Mouse (Mus musculus) spleen, adult 12 weeks (tissue): ENCODE measurements around the gene Mt1.

Source experiments
- DNase-seq: peaks from one replicate; pipeline ENCODE4 v3.0.0; 2022; ENCODE audit warnings: low spot score

Gene Mt1

DNA sequence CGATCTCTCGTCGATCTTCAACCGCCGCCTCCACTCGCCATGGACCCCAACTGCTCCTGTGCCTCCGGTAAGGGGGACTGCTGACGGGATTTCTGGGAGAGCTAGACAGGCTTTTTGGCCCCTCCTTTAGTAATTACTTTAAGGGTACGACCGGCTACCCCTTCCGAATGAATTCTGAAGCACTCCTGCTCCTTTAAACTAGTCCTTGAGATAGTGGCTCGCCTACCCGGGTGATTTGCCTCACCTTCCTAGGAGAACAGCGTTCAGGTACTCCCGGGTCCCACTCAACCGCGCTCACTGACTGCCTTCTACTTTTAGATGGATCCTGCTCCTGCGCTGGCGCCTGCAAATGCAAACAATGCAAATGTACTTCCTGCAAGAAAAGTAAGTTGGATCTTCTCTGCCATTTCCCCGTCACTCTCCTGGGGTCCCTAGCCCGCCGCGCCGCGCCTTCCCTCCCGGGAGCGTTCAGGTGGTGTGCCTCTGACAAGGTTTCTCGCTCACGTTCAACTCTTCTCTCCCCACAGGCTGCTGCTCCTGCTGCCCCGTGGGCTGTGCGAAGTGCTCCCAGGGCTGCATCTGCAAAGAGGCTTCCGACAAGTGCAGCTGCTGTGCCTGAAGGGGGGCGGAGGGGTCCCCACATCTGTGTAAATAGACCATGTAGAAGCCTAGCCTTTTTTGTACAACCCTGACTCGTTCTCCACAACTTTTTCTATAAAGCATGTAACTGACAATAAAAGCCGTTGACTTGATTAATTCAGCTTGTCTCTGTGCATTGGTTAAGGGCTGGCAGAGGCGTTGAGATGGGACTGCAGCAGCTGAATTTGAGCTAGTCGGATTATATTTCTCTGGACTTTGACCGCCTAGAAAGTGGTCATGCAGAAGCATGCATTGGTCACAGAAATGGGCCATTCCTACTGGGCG, 5.8 kb upstream of the Mt1 start:
- DNase-seq = no peak

DNA sequence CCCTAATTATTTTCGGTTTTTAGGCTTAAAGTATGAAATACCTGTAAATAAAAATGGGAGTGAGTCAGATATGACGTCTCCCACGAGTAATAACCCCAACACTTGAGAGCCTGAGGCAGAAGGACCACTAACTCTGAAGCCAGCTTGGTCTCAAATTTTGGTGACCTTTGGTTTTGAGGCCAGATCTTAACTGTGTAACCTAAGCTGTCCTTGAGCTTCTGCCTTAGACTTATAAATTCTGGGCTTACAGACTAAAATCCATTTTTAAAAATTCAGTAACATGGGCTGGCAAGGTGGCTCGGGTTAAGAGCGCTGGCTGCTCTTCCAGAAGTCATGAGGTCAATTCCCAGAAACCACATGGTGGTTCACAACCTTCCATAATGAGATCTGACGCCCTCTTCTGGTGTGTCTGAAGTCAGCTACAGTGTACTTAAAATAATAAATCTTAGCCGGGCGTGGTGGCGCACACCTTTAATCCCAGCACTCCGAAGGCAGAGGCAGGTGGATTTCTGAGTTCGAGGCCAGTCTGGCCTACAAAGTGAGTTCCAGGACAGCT, 5.0 kb upstream of the Mt1 start:
- no peak for DNase-seq

DNA sequence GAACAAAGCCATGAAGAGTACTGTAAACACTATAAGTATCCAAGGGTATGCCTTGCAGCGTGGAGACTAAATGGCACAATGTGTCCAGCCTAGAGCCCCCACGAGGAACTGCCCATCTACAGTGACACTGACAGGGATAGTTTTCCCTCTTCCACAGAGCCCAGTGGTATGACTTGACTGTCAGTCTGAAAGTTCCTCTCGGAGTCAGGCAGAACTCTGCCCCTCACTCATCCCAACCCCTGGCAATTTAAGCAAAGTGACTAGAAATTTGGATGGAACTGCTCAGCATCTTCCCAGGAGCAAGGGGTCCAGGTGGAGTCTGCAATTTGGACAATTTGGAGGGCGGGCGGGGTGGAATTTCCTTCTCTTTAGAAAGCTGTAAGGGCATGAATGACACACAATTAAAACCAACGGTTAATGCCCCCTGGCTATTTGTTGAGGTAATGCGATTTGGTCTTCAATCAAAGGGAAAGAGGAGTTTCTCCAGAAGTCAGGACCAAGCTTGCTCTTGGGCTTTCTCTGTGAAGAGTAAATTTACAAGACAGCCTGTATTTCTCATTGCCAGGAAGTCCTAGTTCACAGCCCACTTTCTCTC, 4.2 kb upstream of the Mt1 start:
- DNase-seq = no peak

DNA sequence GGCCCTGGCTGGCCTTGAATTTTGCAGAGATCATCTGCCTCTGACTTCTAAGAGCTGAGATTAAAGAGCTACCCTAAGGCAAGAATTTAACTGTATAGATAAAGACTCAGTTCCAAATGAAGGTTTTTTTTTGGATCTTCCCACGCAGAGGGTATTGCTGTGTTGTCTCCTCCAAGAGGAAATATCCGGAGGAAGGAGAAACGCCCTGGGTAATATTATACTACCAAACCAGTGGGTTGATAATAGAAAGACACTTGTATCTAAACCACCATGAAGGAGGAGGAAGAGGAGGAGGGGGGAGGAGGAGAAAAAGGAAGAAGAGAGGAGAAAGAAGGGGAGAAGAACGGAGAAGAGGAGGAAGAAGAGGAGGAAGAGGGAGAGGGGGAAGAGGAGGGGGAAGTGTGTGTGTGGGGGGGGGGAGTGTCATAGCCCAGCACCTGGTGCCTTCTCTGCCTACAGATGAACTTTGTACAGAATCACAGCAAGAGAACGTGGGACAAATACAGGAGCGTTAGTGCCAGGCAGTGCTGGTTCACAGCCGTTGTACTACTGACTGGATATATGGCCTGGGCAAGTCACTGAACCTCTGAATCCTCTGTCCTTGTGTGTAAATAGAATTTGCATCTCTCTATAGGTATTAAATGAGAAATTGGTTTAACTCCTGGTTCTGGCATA, 1.0 kb upstream of the Mt1 start:
- no peak for DNase-seq

DNA sequence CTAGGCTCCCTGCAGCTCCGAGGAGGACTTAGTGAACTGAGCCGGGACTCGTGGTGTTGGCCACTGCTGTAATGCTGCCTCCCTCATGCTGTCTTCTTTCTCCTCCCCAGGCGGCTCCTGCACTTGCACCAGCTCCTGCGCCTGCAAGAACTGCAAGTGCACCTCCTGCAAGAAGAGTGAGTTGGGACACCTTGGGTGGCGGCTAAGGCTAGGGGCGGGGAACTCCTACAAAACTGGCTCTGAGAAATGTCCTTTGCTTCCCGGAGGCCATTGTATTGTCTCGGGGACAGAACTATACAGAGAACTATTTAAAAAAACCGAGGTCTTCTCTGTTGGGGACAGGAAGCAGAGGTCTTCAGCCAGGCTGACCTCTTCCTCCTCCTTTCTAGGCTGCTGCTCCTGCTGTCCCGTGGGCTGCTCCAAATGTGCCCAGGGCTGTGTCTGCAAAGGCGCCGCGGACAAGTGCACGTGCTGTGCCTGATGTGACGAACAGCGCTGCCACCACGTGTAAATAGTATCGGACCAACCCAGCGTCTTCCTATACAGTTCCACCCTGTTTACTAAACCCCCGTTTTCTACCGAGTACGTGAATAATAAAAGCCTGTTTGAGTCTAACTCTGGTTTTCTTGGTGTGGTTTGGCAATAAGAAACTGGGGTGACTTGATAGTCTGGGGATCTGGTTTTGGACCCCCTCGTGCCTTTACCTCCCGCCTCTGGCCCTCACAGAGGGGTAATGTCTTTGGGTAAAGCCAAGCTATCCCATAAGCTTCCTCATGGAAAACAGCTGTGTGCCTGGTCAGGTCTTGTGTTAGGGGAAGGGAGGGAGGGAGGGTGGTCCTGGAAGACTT, 1.1 kb downstream of the Mt1 start:
- DNase-seq = no peak

DNA sequence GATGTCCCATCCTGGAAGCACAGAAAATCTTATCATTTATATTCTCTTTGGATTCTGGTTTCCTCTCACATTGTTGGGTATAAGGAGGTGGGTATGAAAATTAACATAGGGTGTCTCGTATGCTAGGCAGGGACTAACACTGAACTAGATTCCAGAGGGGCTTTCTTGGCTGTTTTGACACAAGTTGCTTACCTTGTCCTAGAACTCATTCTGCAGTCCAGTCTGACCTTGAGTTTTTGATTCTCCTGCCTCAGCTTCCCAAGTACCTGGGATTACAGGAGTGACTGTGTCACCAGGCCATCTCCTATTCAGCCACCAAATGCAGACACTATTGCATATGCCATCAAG, 1.7 kb downstream of the Mt1 start:
- no peak for DNase-seq

DNA sequence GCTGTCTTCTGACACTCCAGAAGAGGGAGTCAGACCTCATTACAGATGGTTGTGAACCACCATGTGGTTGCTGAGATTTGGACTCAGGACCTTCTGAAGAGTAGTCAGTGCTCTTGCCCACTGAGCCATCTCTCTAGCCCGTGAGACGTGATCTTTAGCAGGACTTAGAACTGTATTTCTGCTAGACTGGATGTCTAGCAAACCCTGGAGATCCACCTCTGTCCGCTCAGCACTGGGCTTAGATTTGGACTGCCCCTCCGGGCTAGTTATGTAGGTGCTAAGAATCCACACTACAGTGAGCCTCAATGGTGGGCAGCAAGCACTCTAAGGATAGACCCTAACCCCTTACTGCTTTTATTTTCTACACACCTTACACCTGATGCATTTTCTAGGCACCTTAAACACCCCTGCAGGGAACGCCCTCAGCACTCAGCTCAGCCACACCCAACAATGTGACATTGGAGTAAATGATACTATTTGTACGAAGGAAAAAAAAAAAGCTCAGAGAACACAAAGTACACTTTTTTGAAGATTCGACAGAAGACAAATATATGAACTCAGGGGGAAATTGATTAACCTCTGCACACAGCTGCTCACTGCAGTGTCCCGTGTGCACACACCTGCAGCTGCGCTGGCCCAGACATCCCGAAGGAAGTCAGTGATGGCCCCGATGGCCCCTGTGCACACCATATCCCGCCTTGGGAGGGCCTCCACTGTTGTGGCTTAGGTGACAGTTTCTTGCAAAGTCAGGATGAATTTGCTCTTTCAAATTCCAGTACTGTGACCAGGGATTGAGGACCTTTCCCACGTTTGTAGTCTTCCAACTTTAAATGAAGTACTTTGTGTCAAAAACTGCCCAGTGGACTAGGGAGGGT, 3.4 kb downstream of the Mt1 start:
- no peak for DNase-seq

DNA sequence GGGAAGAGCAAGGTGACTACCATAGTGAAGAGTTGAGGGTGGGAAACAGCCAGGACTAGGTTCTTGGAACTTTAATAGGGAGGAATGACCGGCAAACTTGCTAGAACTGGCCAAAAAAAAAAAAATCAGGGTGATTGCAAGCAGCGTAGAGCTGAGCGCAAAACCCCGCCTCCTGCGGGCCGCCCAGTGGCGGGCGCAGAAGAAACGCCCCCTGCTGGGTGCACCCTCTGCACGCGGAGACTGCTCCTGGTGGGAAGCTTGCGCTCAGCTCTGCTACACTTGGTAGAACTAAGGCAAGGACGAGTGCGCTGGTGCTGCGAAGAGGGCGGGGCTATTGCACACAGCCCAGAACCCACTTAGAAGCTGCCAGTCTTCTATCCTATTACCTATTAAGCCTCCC, 4.2 kb downstream of the Mt1 start:
- peak; percentile 73 for DNase-seq

DNA sequence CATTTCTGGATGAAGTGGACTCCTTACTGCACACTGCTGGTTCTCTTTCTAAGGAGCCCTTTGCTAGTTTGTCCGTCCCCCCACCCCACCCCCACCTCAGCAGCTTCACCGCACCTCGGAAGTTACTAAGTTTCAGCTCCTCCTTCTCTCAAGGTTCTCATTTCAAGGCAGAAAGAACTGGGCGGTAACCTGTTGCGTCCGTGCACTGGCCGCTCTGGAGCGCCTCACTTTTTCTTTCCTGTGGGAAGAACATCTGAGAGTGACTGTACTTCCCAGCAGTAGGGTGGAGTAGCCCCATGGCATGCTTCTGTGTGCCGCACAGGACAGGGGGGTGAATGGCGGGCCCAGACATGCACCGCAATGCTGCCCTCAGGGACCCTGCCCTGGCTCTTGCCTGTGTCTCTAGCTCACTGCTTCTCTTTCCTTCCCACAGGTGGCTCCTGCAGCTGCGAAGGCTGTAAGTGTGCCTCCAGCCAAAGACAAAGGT, 5.5 kb downstream of the Mt1 start:
- DNase-seq = no peak

DNA sequence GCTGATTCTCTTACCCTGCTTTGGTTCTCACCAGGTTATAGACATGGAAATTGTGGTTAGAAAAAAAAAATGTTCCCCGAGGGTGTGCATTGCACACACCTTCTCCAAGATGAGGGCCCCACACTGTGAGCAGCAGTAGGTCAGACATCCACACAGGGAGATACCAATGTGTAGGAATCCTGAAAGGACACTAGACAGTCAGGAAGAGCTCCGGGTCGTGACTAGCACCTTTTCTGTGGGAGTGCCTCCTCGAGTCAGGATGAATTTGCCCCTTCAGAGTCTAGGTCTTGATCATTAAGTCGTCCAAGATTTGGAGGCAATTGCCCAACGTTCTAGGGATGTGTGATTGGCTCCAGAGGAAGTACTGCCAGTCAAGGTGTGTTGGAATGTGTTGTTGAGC, 6.9 kb downstream of the Mt1 start:
- no peak for DNase-seq

DNA sequence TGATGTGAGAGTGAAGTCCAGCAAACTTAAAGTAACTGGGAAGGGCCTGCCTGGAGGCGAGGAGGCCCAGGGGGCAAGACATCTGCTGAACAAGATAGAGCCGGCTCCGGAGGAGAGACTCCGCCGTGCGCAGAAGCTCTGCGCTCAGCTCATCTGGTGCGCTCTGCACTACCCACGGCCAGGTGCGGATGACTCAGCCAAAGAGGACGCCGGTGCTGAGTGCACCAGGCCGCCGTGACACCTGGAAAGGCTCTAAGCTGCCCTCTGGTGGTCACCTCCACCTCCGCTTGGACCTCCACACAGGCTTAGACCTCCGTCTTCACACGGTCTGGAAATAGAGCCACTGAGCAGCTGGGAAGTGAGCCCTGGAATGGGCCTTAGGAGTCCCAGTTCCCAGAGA, 7.7 kb downstream of the Mt1 start:
- peak; percentile 23 for DNase-seq

DNA sequence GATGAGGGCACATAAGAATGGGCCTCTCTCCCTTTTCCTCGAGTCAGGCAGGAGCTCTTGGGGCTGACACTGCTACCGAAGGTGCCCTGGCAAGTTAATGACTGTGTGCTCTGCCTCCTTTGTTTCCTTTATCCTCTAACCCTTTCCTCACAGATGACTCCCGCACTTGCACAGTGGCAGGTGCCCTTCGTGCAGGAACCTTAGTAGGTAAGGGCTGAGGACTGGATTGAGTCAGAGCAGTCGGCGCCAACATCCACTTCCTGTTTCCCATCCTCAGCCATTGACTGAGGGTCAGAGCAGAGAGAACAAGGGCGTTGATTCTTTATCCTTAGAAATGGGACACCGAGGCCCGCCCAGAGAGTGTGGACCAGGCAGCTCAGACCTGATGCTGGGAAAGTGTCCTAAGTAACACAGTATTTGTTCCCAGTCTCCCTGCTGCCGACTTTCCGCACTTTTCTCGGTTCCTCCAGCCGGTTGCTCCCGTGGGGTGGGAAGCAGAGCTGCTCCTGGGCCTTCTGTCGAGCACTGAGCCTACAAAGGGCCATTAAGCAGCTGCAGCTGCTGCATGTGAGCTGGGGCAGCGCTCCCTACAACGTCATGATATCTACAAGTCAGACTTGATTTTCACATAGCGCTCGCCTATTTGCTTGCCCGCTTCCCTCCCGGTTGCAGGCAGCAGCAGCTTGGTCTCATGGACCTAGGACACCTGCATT, 8.6 kb downstream of the Mt1 start:
- no peak for DNase-seq

DNA sequence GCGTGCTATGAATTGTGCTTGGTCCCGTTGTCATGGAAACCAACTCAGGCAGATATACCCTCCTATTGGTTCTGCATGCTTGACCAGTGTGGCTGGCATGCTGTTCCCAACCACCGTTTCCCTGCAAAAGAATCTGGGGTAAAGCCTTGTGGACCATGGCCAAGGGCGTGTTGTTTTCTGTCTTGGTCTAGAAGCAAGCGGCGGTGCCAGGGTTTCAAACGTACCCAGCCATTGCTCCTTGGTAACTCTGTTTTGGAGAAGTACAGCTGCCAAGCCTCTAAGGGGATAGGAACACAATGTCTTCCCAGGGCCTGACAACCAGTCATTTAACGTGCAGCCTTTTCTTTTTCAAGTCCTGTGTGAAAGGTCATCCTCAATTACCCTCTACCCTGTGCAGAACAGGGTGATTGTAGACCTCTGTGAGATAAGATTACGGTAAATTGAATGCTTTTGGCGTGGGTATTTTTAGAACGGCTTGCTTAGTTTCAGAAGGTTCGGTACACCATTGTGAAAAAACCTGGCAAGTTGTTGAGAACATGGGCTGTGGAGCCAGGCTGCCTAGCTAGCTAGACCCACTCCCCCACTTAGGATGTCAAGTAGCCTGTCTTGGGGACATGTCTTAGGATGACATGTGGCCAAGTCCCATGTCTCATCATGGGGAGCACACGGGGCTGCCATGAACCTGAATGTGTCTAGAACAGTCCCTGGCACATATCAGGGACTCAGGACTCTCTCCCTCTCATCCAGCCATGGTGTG, 10.6 kb downstream of the Mt1 start:
- no peak for DNase-seq

DNA sequence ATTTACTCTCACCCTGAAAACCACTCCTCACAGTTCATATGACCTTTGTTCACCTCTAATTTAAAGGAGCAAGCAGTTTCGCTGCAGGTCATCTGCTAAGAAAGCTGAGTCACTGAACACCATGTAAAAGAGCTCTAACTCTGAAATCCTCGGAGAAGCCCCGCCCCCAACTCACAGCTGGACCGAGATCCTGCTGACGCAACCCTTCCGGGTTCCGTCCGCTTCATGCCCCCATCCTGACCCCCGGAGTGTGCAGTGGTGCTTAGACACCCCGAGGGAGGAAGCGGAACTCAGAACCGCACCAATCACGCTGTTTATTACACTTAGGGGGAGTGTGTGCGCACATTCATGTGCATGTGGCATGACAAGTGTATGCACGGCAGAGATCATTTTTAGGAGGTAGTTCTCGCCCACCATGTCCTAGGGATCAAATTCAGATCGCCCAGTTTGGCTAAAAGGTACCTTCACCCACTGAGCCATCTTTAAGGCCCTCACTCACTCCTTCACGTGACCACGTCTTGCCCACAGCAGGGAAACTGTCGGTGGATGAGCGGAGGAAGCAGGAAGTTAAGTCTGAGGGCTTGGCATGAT, 12.3 kb downstream of the Mt1 start:
- DNase-seq = peak; percentile 54

DNA sequence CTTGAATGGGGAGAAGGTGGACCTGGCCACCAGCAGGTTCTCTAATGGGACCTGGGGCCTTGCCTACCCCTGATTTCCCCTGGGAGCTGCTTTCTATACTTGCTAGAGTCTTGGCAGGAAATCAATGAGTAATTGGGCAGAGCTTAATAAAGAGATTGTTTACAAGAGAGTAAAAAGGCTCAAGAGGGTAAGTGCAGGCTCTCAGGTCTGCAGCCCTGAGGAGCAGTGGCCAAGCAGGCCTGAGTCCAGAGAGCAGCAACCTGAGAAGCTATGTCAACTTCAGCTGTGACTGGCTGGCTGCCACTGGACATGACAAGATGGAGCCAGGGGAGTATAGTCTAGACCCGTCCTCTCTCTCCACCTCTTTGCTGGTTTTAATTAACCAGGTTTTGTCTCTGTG, 14.0 kb downstream of the Mt1 start:
- no peak for DNase-seq

DNA sequence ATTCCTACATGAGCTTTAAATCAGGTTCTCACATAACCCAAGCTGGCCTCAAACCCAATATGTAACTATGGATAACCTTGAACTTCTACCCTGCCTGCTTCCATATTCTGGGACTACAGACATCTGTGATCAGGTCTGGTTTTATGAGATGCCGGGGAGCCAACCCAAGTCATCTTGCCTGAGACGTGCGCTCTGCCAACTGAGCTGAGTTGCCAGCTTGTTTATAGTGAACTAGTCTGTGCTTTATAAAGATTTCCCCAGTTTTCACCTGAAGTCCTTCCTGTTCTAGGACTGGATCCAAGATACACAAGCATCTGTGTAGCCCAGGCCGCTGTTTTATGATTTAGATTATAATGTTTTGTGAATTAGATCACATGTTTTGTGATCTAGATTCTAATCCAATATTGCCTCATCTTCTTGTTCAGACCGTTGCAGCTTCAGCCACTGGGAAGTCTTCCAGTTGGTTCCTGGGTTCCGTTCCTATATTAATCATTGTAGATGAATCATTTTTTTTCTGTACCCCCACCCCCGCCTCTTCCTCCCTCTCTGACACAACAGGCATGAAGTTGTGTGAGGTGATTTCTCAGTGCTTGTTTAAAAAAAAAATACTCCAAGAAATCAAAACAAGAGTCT, 15.8 kb downstream of the Mt1 start:
- no peak for DNase-seq

DNA sequence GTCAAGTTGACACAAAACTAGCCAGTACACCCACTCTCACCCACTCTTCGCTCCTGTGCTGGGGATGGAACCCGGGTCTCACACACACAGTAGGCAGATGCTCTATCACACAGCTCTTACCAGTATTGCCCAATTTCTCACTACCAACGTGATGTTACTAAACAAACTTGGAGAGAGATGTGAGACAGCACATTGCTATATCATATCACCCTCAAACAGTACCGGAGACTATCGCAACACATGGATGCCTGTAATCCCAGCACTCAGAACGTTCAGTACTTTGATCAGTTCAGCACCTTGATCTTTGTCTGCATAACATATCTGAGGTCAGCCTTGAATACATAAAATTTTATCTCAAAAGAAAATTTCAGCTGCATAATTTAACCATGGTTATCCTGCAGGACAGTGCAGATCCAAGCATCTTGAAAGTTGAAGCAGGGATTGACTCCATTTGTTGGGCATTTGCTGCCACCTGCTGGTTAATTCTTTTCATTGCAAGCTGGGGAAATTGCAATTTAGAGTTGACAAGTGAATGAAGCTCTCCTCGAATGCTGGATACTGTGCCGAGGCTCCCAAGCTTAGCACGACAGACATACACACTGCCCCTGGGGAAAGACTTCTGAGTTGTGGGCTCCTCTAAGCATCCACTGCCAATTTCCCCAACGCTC, 20.5 kb downstream of the Mt1 start:
- DNase-seq = peak; percentile 34

DNA sequence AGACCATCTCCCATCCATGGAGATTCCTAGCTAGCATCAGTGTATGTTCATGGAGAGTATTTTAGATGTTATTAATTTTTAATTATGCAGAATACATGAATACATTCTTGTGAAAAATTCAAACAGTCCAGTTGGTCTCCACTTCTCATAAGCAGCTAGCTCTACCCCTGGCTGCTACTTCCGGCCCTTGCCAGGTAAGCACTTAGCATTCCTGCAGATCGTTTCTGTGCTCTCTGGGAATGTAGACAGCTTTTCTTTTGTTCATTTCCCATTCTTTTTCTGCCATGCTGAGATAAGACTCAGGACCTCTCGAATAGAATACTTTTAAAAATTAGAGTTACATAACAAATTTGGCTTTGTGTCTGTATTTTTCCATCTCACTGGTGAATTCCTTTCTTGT, 25.2 kb downstream of the Mt1 start:
- no peak for DNase-seq
